Mouse (Mus musculus) thymus, postnatal 36 days (tissue): ENCODE results near the gene Vps37d.

ENCODE experiments used
- DNase-seq, 2 experiments: peaks; one replicate each; pipeline ENCODE4 v3.0.0; 2022; ENCODE audit warnings: mixed read lengths in 2 of 2

Vps37d gene

GRCm38 (mm10) chr5:135025899-135026298 is 52.2 kb downstream of the Vps37d start:
- no peak for DNase-seq

- DNase-seq: peak; percentile 31
Measured at GRCm38 (mm10) chr5:135024665-135025224, 53.3 kb downstream of the Vps37d start.

GRCm38 (mm10) chr5:135023344-135024173 is 54.5 kb downstream of the Vps37d start, which contains the start of gene Stx1a:
Gene Stx1a, plus strand, starts transcription at chr5:135023482.
- DNase-seq: peak; percentile 91 to 93
